Mouse (Mus musculus) forebrain, embryonic 10.5 days (tissue): ENCODE results near the gene Scamp4. TPM values are rescaled to one million over a fixed set of nuclear protein-coding genes. Genes with fewer than 3 reads are reported as not detected.

Experiments
- DNase-seq: peaks from one replicate; pipeline ENCODE4 v3.0.0-alpha.2; 2017; ENCODE audit warnings: low spot score; ENCODE audit errors: extremely low spot score
- H3K27ac ChIP-seq: fragments of 300-500 bp; sonication (generic); 2 replicates; pipeline ENCODE4 v1.5.1; 2016; ENCODE audit warnings: mild to moderate bottlenecking
- H3K27me3 ChIP-seq: fragments of 300-500 bp; sonication (generic); 2 replicates; pipeline ENCODE4 v1.6.1; 2016; ENCODE audit warnings: mild to moderate bottlenecking; ENCODE audit not compliant: poor library complexity, severe bottlenecking
- H3K36me3 ChIP-seq: fragments of 300-500 bp; sonication (generic); replicated peaks from 2 replicates; pipeline ENCODE4 v1.6.1; 2016; ENCODE audit warnings: mild to moderate bottlenecking, moderate library complexity
- H3K4me1 ChIP-seq: fragments of 300-500 bp; sonication (generic); 2 replicates; pipeline ENCODE4 v1.6.1; 2016
- H3K4me3 ChIP-seq: fragments of 300-500 bp; sonication (generic); 2 replicates; pipeline ENCODE4 v1.5.1; 2016; ENCODE audit warnings: mild to moderate bottlenecking, moderate library complexity
- H3K9me3 ChIP-seq: fragments of 300-500 bp; sonication (generic); 2 replicates; pipeline ENCODE4 v1.6.1; 2016; ENCODE audit warnings: mild to moderate bottlenecking, moderate library complexity
- WGBS: fragments of 180-500 bp; shearing (Covaris S2); methylation state at CpG from one replicate; pipeline ENCODE4 v1.1.7; 2016; 5-methylcytosine and 5-hydroxymethylcytosine counted together
- polyA plus RNA-seq: library from polyadenylated mRNA; unstranded; fragments of >200 nt; fragmentation: Nextera tagmentation; extraction: Ambion mirVana; gene quantifications from 2 replicates; pipeline ENCODE4 v1.2.1, GENCODE M21; 2016

Gene Scamp4
- polyA plus RNA-seq, 1 experiment from 2014 or later: 91.5 TPM

DNA sequence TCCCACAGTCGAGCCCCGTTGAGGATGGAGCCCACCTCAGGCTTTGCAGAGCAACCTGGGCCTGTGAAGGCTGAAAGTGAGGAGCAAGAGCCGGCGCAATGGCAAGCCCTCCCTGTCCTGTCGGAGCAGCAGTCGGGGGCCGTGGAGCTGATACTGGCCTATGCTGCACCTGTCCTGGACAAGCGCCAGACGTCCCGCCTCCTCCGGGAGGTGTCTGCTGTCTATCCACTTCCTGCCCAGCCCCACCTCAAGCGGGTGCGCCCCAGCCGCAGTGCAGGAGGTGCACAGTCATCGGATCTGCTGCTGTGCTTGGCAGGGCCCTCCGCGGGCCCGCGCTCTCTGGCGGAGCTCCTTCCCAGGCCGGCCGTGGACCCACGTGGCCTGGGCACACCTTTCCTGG is 3.6 kb downstream of the Scamp4 start:
- 94% methylated on average over 23 of the region's 23 CpGs for WGBS
- DNase-seq: no peak
- H3K36me3 ChIP-seq: peaks cover 61% of the 10 kb centered on the region
- no peaks in the 10 kb centered on the region for H3K9me3 ChIP-seq
- H3K4me1 ChIP-seq: peaks cover 34% of the 10 kb centered on the region
- H3K27me3 ChIP-seq: no peaks in the 10 kb centered on the region
- no peak overlapping the region for H3K4me3 ChIP-seq
- no peak overlapping the region for H3K27ac ChIP-seq

DNA sequence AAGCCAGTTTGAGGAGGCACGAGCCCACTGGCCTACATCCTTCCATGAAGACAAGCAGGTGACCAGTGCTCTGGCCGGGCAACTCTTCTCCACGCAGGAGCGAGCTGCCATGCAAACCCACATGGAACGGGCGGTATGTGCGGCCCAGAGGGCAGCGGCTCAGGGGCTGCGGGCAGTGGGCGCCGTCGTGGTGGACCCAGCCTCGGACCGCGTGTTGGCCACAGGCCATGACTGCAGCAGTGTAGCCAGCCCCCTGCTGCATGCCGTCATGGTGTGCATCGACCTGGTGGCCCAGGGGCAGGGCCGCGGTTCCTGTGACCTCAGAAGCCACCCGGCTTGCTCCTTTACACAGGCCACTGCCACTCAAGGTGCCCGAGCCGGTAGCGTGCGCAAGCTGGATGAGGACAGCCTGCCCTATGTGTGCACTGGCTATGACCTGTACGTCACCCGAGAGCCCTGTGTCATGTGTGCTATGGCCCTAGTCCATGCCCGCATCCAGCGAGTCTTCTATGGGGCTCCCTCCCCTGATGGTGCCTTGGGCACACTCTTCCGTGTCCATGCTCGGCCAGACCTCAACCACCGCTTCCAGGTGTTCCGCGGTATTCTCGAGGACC is 4.2 kb downstream of the Scamp4 start:
- DNase-seq: no peak
- H3K9me3 ChIP-seq: no peaks in the 10 kb centered on the region

DNA sequence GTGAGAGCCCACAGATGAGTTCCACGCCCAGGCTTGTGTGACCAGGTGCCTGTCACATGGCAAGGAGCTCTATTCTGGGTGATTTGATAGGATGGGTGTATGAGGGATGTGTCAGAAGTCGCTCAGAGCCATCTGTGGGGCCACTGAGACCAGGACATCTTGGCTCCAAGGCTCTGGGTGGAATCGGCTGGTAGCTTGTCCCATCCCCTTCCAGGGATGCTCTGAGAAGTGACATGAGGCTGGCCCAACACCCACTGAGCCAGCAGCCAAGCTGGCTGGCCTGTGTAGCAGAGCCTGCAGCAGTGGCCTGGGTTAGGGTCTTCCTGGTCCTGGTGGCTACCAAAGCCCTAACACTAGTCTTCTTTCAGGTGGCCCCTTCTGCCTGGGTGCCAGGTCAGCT is 5.8 kb downstream of the Scamp4 start:
- Histone ChIP-seq H3K4me3 (no peak overlapping the region; the same call in 1 of the 2 replicates), H3K36me3 (peaks cover 81% of the 10 kb centered on the region), H3K4me1 (peaks cover 21% of the 10 kb centered on the region), H3K9me3 (no peaks in the 10 kb centered on the region), H3K27ac (no peak overlapping the region), H3K27me3 (no peaks in the 10 kb centered on the region)
- 86% methylated on average over 3 of the region's 3 CpGs for WGBS
- DNase-seq: no peak

More for the DNA sequence above, 4.2 kb downstream of the Scamp4 start:
- WGBS: 96% methylated on average over 34 of the region's 34 CpGs
- Histone ChIP-seq H3K36me3 (peaks cover 67% of the 10 kb centered on the region), H3K4me3 (no peak overlapping the region), H3K27me3 (no peaks in the 10 kb centered on the region), H3K27ac (no peak overlapping the region), H3K4me1 (peaks cover 34% of the 10 kb centered on the region)

DNA sequence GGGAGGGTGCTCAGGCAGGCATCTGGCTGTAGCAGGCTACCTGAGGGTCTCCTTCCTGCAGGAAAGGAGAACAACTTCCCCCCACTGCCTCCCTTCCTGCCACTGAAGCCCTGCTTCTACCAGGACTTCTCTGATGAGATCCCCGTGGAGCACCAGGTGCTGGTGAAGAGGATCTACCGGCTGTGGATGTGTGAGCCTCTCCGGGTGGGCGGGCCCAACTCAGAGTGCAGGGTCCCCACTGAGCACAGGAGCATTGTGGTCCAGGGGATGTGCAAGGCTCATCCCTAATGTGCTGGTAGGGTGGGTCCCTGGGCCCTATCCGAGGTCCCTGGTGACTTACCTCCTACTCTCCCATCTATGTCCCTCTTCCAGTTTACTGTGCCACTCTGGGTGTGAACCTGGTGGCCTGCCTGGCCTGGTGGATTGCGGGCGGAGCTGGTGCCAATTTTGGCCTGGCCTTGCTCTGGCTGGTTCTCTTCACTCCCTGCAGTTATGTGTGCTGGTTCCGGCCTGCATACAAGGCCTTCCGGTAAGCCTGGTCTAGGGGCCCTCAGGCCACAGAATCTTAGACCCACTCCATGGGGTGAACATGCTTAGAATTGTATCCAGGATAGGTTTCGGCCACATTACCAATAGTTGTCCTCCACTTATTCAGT is 6.7 kb downstream of the Scamp4 start:
- peaks cover 91% of the 10 kb centered on the region for H3K36me3 ChIP-seq
- WGBS: 87% methylated on average over 10 of the region's 10 CpGs
- no peaks in the 10 kb centered on the region for H3K27me3 ChIP-seq
- peaks cover 11% of the 10 kb centered on the region for H3K4me1 ChIP-seq
- no peaks in the 10 kb centered on the region for H3K9me3 ChIP-seq
- no peak overlapping the region for H3K4me3 ChIP-seq
- H3K27ac ChIP-seq: no peak overlapping the region
- DNase-seq: no peak

DNA sequence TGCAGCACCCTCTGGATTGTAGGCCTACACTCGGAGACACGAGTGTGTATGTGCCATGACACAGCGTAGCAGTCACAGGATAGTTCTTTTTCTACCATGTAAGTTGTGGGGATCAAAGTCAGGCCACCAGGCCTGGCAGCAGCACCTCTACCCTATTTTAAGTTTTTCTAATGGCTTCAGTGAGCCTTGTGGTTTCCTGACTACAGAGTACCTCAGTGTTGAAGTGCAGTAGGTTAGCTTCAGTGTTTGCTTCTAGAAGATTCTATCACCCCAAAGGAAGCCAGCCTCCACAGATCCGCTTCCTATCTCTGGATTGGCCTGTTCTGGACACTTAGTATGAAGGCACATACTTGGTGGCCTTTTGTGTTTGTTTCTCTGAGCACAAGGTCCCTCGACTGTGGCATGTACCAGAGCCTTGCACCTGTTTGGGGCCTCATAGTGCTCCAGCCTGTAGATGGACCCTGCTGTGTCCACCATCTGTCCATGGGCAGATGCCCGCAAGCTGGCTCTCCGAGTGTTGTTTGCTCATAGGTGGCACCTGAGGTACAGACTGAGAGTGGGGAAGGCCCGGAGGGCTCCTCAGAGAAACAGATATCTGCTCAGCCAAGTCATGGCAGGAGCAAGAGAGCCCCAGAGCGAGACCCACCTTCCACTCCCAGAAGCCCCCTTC is 7.6 kb downstream of the Scamp4 start:
- whole genome bisulfite sequencing: 89% methylated on average over 9 of the region's 9 CpGs
- no peak for DNase-seq
- Histone ChIP-seq H3K27ac (no peak overlapping the region), H3K4me3 (no peak overlapping the region), H3K4me1 (0 out of 2 replicates have a peak, but pooled peaks cover 4% of the 10 kb centered on the region), H3K9me3 (no peaks in the 10 kb centered on the region), H3K27me3 (no peaks in the 10 kb centered on the region), H3K36me3 (peaks cover 94% of the 10 kb centered on the region)

DNA sequence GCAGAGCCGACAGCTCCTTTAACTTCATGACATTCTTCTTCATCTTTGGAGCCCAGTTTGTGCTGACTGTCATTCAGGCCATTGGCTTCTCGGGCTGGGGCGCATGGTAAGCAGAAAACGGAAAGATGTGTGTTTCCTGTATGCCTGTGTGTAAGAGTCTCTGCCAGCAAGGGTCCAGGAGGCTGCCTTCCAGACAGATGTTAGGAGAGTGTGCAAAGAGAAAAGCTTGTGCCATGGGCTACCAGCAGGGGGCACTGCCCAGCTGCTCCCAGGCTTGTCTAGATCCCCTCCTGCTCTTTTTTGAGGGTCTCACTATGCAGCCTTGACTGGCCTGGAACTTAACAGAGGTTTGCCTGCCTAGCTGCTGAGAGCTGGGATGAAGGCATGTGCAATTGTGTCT is 8.4 kb downstream of the Scamp4 start:
- H3K36me3 ChIP-seq: peaks cover 97% of the 10 kb centered on the region
- H3K27ac ChIP-seq: no peak overlapping the region
- WGBS: 80% methylated on average over 4 of the region's 4 CpGs

DNA sequence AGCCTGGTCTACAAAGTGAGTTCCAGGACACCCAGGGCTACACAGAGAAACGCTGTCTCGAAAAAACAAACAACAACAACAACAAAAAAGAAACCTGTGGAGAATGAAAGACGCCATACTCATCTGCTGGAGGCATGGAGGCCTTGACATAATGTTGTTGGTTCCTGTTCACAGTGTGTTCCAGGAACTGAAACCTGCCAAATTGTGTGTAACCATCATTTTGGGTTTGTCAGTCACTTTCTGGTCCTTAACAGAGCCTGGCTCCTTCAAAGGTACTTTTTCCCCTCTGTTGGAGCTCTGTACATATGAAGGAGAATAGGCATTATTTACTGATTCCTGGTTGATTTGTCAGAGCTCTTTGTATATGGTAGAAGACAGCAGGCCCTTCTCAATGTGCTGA is 9.2 kb downstream of the Scamp4 start:
- H3K27ac ChIP-seq: no peak overlapping the region
- no peak overlapping the region for H3K4me3 ChIP-seq
- no peaks in the 10 kb centered on the region for H3K9me3 ChIP-seq
- H3K27me3 ChIP-seq: no peaks in the 10 kb centered on the region
- no peak for DNase-seq
- peaks cover 94% of the 10 kb centered on the region for H3K36me3 ChIP-seq
- WGBS: 91% methylated on average over 3 of the region's 3 CpGs
- 0 out of 2 replicates have a peak, but pooled peaks cover 4% of the 10 kb centered on the region for H3K4me1 ChIP-seq

More for the DNA sequence above, 8.4 kb downstream of the Scamp4 start:
- H3K4me1 ChIP-seq: 0 out of 2 replicates have a peak, but pooled peaks cover 4% of the 10 kb centered on the region
- no peaks in the 10 kb centered on the region for H3K27me3 ChIP-seq
- no peak overlapping the region for H3K4me3 ChIP-seq
- no peaks in the 10 kb centered on the region for H3K9me3 ChIP-seq
- DNase-seq: peak; percentile 45

DNA sequence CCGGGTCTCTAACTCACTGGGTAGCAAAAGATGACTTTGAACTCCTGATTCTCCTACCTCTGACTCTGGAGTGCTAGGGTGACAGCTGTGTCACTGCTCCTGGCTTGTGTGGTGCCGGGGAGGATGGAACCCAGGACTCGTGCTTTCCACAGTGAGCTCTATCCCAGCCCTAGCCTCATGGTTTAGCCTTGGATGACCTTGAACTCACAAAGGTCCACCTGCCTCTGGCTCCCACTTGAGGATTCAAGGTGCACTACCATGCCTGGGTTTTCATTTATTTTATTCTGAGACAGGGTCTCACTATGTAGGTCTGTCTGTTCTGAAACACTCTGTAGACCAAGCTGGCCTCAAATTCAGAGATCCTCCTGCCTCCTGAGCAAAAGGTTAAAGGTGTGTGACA is 11.1 kb downstream of the Scamp4 start:
- Histone ChIP-seq H3K4me3 (no peak overlapping the region), H3K4me1 (0 out of 2 replicates have a peak, but pooled peaks cover 7% of the 10 kb centered on the region), H3K9me3 (no peaks in the 10 kb centered on the region), H3K27me3 (no peaks in the 10 kb centered on the region), H3K36me3 (peaks cover 75% of the 10 kb centered on the region), H3K27ac (no peak overlapping the region)
- 89% methylated on average over 3 of the region's 3 CpGs for WGBS
- DNase-seq: no peak

DNA sequence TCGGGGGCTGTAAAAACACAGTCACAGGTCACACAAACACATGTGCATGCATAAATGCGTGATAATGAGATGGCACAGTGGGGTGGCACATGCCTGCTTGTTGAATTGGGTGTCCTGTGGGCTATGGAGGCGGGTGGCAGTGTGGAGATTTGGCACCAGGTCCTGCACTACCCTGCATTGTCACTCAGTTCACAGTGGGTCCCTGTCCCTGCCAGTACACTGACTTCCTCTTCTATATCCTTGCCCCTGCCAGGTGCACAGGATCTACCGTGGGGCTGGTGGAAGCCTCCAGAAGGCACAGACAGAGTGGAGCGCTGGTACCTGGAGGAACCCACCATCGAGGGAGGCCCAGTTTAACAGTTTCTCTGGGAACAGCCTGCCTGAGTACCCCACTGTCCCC is 11.7 kb downstream of the Scamp4 start:
- Histone ChIP-seq H3K27ac (no peak overlapping the region), H3K36me3 (peaks cover 70% of the 10 kb centered on the region), H3K4me3 (no peak overlapping the region), H3K9me3 (no peaks in the 10 kb centered on the region), H3K4me1 (0 out of 2 replicates have a peak, but pooled peaks cover 7% of the 10 kb centered on the region), H3K27me3 (no peaks in the 10 kb centered on the region)
- WGBS: 91% methylated on average over 6 of the region's 6 CpGs
- no peak for DNase-seq

DNA sequence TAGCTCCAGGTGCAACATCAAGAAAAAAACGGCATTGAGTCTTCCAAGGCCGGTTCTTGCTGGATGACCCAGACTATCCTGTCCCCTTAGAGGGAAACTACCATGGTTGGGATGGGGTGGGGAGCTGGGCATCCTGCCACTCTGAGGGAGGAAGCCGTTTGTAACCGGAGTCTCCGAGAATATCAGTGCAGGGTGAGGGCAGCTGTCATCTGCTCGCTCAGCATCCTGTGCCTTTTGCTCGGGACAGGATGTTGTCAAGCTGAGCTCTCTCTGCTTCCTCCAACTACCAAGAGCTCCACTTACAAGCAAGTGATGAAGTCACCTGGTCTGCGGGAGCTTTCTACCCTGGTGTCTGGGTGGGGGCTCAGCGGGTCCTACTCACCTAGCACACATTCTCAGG is 15.5 kb downstream of the Scamp4 start:
- Histone ChIP-seq H3K27me3 (no peaks in the 10 kb centered on the region), H3K9me3 (no peaks in the 10 kb centered on the region), H3K27ac (no peak overlapping the region), H3K4me1 (peaks cover 25% of the 10 kb centered on the region), H3K36me3 (peaks cover 34% of the 10 kb centered on the region), H3K4me3 (no peak overlapping the region)
- 87% methylated on average over 9 of the region's 9 CpGs for WGBS
- no peak for DNase-seq

DNA sequence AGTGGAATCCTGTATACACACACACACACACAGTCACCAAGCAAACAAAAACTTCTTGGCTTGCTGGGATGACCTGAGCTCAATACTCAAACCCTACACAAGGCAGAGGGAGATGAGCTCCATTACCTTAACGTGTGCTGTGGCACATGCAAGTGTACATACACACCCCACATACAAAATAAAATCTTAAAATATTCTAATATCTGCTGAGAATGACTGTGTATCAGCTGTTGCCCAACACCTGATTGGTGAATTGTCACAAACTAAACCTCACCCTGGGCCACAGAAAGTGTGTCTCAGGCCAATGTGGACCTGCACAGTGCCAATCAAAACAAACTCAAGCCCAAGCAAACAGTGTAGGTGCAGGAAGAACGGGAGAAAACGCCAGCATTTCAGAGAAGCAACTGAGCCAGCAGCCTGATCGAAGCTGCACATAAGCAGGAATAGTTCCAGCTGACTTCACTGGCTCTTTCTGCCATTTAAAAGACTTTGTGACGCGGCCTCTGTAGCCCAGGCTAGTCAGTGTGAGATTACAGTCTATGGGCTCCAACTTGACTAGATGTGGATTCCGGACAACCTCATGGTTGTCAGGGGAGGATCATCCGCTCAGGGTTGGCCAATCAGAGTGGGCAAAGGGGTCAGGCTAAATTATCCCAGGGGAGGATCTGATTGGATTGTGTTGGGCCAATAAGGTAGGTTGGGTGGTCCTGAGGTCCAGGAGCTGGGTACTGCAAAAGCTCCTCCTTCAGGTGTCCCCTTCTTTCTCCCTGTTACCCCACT is 17.0 kb downstream of the Scamp4 start:
- peaks cover 40% of the 10 kb centered on the region for H3K4me1 ChIP-seq
- no peak for DNase-seq
- H3K4me3 ChIP-seq: 0 out of 2 replicates have a peak overlapping the region, but pooled peaks have one; percentile 15
- 33% methylated on average over 8 of the region's 8 CpGs for WGBS
- H3K27me3 ChIP-seq: no peaks in the 10 kb centered on the region
- peaks cover 19% of the 10 kb centered on the region for H3K36me3 ChIP-seq
- 0 out of 2 replicates have a peak overlapping the region, but pooled peaks have one; percentile 31 for H3K27ac ChIP-seq
- H3K9me3 ChIP-seq: no peaks in the 10 kb centered on the region

DNA sequence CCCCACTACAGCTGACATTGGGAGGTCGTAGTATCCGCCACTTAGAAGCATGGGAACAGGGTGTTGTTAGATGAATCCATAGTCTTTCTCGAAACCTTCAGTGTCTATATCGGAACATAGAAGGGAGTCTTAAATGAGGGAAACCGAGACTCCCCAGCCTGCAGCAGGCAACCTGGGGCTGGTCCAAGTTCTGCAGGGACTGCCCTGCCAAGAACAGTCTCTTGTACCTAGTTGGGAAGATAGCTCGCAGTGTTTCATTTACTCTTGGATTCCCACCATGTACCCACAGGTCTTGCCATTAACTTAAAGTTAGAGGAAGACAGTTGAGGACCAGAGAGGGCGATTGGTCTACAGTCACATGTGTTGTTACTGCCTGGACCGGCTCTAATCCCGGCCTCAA is 17.7 kb downstream of the Scamp4 start:
- H3K4me3 ChIP-seq: 0 out of 2 replicates have a peak overlapping the region, but pooled peaks have one; percentile 84
- peaks cover 47% of the 10 kb centered on the region for H3K4me1 ChIP-seq
- no peak for DNase-seq
- peaks cover 19% of the 10 kb centered on the region for H3K36me3 ChIP-seq
- H3K27me3 ChIP-seq: no peaks in the 10 kb centered on the region
- 86% methylated on average over 9 of the region's 9 CpGs for WGBS
- H3K27ac ChIP-seq: 0 out of 2 replicates have a peak overlapping the region, but pooled peaks have one; percentile 96
- H3K9me3 ChIP-seq: no peaks in the 10 kb centered on the region
